Mouse (Mus musculus): Measurements from ENCODE around the gene Hyal3. TPM values are rescaled to one million over a fixed set of nuclear protein-coding genes. Genes with fewer than 3 reads are reported as not detected.
"Not testable (repeated sequence)": the region's sequence is repeated elsewhere in the genome, so short reads cannot be mapped to it uniquely, and the experiment has no call there.

Gene Hyal3
- total RNA-seq, 2 experiments from 2014 or later: 1.3 to 1.8 TPM

DNA sequence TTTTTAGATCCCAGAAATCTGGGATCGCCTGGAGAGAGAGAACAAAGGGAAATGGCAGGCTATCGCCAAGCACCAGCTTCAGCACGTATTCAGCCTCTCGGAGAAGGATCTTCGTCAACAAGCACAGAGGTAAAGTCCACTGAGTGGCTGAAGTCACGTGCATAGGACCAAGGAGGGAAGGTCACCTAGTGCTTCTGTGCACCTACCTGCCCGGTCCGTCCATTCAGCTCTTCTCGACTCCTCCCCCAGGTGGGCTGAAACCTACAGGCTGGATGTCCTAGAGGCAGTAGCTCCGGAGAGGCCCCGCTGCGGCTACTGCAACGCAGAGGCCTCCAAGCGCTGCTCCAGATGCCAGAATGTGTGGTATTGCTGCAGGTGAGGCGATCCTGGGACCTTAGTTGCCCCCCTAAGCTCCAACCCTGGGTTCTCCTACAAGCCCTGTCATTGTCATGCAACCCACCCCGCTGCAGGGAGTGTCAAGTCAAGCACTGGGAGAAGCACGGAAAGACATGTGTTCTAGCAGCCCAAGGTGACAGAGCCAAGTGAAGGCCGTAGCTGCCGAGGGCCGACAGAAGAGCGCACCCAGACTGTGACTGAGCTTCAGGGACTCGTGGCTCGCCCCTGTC is 30.0 kb upstream of the Hyal3 start:
- DNase-seq: no peak

DNA sequence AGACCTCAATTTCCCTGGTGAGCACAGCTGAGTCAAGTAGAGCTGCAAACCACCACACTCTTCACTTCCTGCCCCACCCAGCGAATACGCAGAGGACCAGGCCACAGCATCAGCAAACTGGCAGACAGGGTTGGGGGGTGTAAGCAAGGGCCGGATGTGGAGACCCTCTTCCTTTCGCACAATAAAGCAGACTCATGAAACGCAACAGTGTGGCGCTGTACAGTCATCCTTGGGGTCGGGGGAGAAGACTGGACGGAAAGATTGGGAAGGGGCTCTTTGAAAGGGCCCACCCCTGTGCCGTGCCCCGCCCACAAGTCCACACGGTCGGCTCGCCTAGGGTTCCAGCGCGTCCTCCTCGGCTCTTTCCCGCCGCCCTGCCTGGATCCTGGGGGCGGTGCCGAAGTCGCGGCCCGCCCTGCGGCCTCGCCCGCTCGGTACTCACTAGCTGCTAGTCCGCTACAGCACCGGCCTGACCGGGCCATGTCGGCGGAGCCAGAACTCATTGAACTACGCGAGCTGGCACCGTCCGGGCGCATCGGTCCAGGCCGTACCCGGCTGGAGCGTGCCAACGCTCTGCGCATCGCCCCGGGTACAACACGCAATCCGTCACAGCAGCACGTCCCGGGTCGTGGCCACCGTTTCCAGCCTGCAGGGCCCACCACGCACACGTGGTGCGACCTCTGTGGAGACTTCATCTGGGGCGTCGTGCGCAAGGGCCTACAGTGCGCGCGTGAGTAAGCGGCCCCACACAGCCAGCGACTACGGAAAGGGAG is 29.3 kb upstream of the Hyal3 start, which contains the start of gene Rassf1:
TSS of gene Rassf1 (plus strand) at position 439 of the 773 bp plus-strand sequence.
- no peak for DNase-seq

DNA sequence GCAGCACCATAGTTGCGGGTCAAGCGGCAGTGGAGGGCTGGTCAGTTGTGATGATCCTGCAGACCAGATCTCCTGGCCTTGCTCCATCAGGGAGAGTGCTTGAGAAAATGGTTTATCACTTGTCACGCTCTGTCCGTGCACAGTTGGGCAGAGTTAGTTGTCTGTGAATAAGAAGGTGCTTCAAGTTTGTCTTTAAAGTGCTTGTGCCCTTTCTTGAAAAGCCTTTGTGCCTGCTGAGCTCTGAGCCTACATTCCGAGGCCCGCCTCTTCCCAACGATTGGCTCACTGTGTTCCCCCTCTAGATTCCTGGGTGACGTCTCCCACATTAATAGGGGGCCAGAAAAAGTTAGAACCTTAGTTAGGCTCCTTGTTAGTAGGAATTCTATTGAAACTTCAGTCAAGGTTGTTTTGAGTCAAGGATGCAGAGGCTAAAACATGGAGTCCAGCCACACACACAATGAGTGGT is 28.7 kb upstream of the Hyal3 start:
- no peak for DNase-seq

- no peak for DNase-seq
Measured at GRCm38 (mm10) chr9:107552690-107553393, 27.8 kb upstream of the Hyal3 start.

DNA sequence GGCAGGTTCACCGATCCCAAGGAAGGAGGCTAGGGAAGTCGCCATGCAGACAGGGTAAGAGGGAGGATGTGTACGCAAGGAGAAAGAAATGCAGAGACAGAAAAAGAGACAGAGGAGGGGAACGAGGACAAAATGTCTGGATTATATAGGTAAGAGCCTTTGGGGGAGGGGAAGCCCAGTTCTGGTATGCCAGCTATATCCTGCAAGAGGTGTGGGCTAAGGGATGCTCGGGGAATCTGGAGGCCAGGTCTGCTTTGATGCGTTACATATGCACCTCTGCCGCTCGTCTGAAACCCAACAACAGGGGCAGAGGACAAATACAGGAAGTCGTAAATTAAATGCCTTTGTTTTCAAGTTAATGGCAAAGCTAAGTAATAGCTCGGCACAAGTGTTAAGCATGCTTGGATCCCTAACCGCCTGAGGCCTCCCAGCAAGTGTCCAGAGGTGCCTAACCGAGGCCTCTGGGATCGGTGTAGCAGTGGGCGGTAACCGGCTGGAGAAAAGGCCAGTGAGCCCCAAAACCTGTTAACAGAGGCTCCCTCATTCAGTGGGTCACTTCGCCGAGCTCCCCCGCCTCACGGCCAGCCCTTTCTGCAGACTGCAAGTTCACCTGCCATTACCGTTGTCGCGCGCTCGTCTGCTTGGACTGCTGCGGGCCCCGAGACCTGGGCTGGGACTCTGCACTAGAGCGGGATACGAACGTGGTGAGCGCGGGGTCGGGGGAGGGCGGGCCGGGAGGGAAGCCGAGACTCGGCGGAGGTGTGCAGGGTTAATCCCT is 26.9 kb upstream of the Hyal3 start:
- no peak for DNase-seq

GRCm38 (mm10) chr9:107554319-107554825 is 26.2 kb upstream of the Hyal3 start:
- peak; percentile 91 for DNase-seq

DNA sequence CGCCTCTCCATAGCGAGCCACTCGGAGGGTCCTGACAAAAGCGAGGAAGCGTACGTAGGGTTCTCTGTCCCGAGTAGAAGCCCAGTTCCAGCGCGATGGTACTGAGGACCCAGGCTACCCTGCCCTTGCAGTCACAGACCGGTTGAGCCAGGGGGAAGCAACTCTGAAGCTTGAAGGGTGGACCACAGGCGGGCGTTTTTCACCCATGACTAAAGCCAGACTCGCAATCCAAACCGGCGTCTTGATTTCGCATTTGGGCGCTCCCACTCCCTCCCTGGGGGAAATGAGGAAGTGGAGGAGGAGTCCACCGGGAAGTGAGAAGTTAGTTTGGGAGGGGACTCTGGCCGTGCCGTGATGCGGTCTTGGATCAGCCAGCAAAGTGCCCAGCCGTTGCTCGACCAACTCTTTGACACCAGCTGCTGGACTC is 25.6 kb upstream of the Hyal3 start:
- no peak for DNase-seq

GRCm38 (mm10) chr9:107555701-107556100 is 24.9 kb upstream of the Hyal3 start:
- DNase-seq: no peak

GRCm38 (mm10) chr9:107556346-107556745 is 24.3 kb upstream of the Hyal3 start:
- DNase-seq: no peak

- peak; percentile 94 to 95 for DNase-seq
Measured at GRCm38 (mm10) chr9:107563029-107563581, 17.5 kb upstream of the Hyal3 start, which contains the start of gene Tusc2. Tusc2 (plus strand) TSS chr9:107563255.

- not testable (repeated sequence) for DNase-seq
Measured at GRCm38 (mm10) chr9:107565556-107565955, 15.1 kb upstream of the Hyal3 start.

- peak in 1 of 2 experiments; percentile 55 for DNase-seq
Measured at GRCm38 (mm10) chr9:107566041-107566709, 14.4 kb upstream of the Hyal3 start.

DNA sequence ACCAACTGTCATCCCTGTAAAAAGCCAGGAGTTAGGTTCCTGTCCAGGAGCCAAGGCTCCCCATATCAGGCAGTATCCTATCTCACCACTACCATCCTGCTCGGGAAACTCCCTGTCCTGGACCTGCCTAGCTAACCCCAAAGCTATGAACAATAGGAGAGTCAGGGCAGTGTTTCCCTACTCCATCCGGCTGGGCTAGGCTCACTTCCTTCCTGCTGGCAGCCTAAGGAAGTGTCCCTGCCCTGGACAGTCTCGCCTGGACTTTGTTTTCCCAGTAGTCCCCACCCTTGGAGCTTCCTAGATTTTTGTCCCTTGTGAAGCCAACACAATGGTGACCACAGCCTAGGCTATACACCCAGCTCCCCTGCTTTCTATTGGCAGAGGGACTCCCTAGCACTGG is 13.8 kb upstream of the Hyal3 start:
- DNase-seq: no peak

DNA sequence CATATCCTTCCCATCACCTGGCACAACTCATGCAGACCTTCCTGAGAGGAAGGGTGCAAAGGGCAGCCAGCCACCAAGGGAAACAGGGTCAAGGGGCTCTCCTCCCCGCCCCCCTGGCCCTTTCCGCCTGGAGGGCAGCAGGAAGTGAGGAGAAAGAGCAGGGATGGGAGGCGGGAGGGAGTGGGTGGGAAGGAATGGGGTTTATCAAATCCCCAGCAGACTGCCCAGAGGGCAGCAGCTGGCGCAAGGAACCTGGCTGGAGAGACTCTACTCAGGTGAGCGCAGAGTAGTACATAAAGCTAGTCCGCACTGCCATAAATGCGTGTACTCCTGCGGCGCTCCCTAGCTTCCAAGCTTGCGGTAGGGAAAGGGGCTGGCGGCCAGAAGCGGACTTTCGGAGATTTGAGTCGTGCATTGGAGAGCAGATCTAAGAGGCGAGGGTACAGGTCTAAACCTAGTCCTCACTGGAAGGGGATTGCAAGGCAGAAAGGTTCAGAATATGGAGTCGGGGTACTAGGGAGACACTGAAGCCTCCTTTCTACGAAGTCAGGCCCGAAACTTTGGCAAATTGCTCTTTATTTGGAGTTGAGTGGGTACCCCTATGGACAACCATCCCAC is 12.8 kb upstream of the Hyal3 start, which contains the start of gene Hyal2:
TSS of gene Hyal2 (plus strand) at position 244 of the 618 bp plus-strand sequence.
- no peak for DNase-seq

GRCm38 (mm10) chr9:107568331-107569261 is 12.0 kb upstream of the Hyal3 start:
- peak; percentile 80 to 81 for DNase-seq

- DNase-seq: no peak
Measured at GRCm38 (mm10) chr9:107569270-107569669, 11.3 kb upstream of the Hyal3 start.

- DNase-seq: no peak
Measured at GRCm38 (mm10) chr9:107570016-107570415, 10.6 kb upstream of the Hyal3 start.

GRCm38 (mm10) chr9:107570845-107571244 is 9.8 kb upstream of the Hyal3 start:
- no peak for DNase-seq
